Mouse (Mus musculus): ENCODE measurements at regions not wholly inside any gene's neighbourhood (a gene's known extent, or its start where the extent isn't known, plus 50 kb on each side); places are given as distances from the start of the nearest gene placed in this dataset.

GRCm38 (mm10) chr13:101884752-101885151 is 116.7 kb upstream of the Pik3r1 start:
- no peak for DNase-seq

DNA sequence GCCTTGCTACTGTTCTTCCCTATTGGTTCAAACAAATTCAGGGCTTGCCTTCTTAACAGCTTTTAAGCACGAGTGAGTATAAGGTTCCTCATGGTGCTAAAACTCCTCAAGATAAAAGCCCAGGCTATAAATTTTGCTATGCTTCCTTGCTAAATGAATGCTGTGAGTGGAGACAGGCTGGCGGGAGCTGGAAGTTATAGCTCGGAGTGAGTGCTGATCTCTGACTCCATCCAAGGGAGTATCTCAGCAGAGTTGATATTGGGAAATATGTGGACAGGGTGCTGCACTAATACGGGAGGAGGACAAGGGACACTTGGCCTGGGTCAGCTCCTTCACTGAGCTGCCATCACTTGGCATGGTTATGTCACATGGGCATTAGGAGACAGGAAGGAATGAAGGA is 123.5 kb upstream of the Pik3r1 start:
- DNase-seq = no peak

DNA sequence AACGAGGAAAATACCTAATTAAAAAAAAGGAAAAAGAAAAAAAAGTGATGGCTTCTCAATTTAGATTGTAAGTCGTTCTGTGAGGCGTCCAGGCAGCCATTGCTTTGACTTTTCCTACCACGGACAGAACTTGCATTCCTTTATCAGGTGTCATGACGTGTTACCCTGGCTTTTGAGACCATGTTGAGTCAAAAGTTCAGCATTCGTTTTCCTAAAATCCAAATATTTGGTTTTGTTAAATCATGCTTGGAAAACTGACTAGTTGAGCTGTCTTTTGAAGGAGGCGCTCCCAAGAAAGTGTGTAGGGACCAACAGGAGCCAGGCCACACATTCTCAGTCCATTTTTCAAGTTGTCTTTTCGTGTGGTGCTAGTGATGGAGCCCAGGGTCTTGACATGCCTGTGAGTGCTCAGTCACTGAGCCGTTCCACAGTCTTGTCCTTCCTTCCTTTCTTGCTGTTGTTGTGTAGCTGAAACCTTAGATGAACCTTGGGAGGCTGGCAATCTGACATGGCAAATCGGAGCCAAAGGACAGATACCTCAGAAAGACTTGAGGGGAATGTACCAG is 125.1 kb upstream of the Pik3r1 start:
- DNase-seq = no peak

DNA sequence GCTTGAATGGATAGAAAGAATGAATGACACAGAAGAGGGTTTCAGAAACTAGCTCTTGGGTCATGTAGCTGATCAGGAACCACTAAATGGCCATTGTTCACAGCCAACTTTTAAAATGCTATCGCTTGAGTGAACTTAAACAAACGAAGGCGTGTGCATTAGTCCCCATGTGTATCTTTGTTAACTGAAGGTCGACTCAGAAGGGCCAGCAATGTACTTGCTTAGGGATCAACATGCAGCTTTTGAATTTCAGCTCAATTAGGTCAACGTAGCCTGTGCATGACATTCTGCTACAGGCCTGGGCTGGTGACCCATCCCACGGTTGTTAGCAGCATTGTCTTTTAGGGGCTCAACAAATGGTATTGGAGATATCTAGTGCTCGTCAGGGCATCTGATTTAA is 127.1 kb upstream of the Pik3r1 start:
- DNase-seq = no peak

DNA sequence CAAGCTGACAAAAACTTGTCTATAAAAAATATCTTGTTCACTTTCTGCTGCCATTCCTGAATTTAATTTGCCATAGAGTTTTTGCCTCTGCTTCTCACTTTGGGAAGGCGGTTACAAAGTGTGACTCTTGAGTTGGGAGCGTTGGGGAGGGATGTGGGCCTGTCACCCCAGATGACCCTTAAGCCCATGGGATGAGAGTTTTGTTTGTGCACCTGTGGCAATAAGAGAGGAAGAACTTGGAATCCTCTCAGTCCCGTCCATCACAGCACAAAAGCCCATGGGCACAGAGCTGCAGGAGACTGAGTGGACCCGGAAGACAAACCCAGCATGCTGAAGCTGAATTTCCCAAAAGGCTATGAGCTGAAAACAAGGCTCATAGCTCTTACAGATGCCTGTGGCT is 127.7 kb upstream of the Pik3r1 start:
- no peak for DNase-seq

GRCm38 (mm10) chr13:101896946-101897345 is 128.9 kb upstream of the Pik3r1 start:
- DNase-seq = no peak

GRCm38 (mm10) chr13:101902213-101902612 is 134.2 kb upstream of the Pik3r1 start:
- DNase-seq = no peak

DNA sequence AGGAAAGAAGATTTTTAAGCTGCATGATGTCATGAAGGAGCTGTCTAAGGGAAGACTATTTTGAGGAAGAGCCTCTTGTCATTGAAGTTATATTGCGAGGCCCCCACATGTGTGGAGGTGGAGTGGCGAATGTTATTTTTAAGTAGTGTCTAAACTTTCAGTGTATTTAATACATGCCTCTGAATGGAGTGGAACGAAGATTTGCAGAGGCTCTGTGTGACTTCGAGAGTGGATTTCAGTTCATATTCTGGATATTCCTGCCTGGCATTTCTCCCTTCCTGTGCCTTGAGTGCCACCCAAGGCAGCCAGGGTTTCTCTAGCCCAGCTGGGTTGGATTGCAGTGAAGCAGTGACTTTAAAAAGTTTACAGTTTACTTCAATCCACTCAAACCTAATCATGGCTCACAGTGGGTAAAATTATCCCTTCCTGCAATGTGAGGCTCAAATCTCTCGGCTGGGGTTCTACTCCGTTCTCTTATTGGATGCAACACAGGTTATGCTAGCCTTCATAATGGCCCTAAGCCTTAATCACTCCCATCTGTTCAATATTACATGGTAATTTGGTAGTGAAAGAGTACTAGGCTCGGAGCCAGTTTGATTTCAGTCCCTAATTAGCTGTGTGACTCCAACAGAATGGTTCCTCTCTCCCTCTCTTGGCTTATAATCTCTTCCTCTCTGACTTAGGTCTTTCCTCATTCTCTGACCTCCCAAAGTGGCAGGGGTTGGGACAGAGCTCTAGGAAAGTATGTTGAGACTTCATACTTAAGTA is 138.1 kb upstream of the Pik3r1 start:
- DNase-seq = no peak

DNA sequence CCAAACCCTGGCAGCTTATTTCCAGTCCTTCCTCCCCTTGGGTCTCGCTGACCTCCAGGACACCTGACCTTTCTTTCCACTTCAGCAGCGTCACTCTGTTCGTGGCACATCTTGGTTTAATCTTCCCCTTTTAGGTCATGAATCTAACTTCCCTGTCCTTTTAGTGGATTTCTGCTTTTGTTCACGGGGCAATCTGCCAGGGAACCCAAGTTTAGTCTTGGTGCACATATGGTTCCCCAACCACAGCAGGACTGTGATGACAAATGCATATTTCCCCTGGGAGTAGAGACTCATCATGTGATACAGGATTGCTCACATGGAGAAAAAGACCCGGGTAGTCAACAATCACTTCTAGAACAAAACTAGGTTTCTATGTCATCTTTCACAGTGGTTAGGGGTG is 141.0 kb upstream of the Pik3r1 start:
- no peak for DNase-seq

DNA sequence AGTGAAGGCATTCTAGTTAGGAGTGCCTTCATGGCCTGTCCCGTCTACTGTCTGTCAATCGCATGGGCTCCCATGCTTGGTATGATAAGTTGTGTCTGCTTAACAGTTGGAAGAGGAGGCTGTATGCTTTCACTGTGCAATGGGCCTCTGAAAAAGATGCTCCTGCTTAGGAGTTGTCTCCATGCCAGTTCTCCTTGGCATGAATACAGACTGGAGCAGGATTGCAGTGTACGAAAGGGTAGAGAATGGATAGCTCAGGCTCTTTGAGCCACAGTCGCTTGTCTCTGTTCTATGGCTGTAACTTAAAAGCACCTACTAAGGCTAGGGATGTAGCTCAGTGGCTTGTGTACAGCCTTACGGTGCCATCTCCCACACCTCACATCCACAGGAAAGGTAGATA is 142.7 kb upstream of the Pik3r1 start:
- DNase-seq = no peak

- no peak for DNase-seq
Observed at GRCm38 (mm10) chr13:101914132-101914531, 146.1 kb upstream of the Pik3r1 start.

- DNase-seq = no peak
Observed at GRCm38 (mm10) chr13:101914691-101915541, 146.9 kb upstream of the Pik3r1 start.

DNA sequence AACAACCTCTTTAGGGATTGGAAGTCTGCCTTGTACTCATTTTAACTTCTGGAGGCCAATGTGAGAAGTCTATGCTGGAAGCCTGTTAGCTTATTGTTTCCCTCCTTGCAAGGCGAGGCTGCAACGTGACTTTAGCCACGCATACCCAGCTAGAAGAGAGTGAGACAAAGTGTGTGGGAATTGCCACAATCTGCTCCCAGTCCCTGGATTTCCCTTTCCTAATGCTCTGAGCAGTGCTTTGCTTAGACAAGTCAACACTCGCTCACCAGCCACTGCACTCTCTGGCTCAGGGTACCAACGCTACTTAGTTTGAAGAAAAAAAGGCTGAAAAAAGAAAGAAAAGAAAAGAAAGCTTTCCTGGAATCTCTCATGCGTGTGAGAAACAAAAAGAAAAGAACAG is 147.5 kb upstream of the Pik3r1 start:
- DNase-seq = no peak

DNA sequence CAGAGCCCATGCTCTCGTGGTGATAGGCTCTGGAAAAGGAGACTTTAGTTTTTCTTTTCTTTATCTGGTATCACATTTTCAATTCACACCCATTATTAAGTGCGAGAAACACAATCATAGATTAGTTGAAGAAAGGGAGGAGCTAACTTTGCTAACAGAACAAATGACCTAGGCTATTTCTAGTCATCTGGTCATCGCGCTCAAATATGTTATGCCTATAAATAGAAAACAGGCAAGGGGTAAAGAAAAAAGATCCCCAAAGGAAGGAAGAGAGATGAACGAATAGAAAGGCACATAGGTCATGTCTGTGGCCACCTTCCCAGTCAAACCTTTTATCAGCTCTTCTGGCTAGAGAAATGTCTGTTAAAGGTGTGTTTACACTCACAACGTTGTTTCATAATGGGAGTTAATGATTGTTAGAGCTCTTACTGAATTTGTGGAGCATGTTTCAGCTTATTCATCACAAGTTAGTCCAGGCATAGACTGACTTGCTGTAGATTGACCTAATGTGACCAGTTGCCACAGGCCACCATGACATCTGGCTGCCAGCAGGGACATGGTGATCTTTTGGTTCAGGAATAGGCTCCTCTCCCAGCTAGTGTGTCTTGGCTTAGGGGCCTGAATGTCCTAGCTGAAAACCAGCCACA is 148.1 kb upstream of the Pik3r1 start:
- no peak for DNase-seq

- DNase-seq = peak; percentile 6 to 12
Observed at GRCm38 (mm10) chr13:101916876-101917275, 148.9 kb upstream of the Pik3r1 start.

DNA sequence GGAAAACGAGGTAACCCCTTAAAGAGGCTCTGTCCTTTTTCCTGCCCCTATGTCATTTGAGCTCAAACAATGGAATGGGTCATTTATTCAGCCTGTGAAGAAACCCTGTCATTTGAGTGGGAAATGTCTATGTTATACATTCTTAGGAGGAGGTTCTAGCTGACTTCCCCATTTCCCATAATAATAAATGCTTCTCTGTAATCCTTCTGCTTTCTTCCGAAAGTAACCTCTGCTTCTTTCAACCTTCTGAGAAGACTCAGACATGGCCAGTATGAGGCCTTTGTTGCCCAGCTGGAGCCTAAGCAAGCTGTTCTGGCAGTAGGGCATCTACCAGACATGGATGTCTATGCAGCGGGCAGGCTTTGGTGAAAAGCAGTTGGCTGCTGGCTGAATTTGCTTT is 150.2 kb upstream of the Pik3r1 start:
- DNase-seq = no peak

DNA sequence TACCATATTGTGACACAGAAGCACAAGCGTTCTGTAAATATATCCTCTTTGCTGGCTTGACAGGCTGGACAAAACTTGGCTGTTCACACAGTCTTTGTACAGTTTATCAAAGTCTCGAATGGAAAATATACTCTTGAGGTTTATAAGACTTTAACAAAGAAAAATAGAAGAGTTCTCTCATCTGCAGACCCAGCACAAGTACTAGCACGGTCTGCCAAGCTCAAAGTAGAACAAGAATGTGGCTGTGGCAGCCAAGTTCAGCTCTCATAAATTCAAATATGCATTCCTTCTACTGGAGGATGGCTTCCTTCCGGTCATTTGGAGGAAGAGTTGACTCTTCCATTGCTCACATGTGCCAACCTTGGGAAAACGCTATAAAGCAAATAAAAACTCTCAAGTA is 151.2 kb upstream of the Pik3r1 start:
- DNase-seq = no peak

DNA sequence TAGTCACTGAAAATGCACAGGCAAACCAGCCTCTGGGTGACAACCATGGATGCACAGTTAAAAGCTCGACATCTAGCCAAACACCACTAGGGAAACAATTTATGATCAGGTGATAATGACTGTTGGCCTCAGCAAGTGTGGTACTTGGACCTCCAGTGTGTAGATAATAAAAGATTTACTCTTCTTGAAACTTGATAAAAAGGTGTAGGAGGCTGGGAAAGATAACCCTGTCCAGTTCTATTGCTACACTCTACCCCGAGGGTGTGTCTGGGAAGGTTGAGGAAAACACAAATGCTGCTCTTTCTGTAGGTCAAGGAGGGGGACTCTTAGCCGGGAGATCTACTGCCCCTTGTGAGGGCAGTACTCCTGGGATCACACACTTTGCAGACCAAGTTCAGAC is 152.4 kb upstream of the Pik3r1 start:
- no peak for DNase-seq

DNA sequence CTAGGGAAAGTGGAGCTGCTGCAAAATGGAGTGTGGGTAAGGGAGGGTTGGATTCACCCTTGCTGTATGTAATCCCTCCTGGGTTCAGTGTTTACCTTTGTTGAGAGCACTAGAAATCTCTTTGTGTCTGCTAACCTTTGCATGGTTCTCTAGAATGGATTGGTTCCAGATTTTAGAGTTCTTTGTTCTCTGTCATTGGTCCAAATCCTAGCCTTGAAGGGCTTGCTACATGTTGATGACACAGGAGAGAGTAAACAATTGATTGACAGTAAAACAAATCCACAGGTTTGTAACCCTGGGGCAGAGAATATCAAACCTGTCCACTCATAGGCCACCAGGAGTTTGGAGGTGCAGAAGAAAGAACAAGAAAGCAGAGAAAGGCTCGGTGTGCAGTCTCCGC is 156.6 kb upstream of the Pik3r1 start:
- no peak for DNase-seq

GRCm38 (mm10) chr13:101931264-101931663 is 163.2 kb upstream of the Pik3r1 start:
- no peak for DNase-seq

DNA sequence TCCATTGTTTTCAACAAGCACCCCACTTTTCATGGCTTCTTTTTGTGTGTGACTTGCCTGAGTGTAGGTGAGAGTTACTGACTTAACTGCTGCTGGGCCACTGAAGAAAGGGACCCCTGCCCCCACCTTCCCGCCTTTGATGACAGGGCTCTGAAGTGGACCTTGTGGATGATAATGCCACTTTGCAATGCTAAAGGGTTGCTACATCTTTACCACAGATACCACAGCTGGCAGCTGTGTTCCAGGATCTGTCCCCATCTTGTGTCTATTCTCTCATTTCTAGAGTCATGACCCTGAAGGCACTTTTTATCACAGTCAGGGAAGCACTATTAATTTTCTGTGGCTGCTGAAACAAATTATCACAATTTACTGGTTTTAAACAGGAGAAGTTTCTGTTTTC is 163.9 kb upstream of the Pik3r1 start:
- no peak for DNase-seq

GRCm38 (mm10) chr13:101935843-101936242 is 167.8 kb upstream of the Pik3r1 start:
- DNase-seq = peak; percentile 6 to 13

DNA sequence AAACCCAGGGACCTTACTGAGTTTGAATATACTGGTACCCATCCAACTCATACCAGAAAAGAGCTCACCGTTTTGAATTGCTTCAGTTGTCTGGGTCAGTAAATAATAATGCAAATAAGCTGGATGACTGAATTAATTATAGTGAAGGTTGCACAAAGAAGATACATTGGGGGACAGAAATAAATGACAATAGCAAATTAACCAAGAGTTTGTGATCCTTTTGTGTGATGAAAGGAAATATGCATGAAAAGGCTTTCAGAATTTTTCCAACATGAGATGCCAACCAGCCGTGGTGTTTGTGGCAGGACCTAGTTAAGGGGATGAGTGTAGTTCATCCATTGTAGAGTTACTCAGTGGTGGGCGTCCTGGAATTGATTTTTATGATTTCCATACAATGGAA is 186.5 kb upstream of the Pik3r1 start:
- DNase-seq = no peak

All from thymus, postnatal 36 days (tissue).